Mouse (Mus musculus) brain, embryonic 14.5 days (tissue): ENCODE data around the gene Btf3.

ENCODE experiments used
- CTCF ChIP-seq: fragments of 200-500 bp; IDR thresholded peaks from 2 replicates; pipeline ENCODE4 v1.5.1; 2012; ENCODE audit warnings: inconsistent platforms, mild to moderate bottlenecking, moderate library complexity, borderline replicate concordance; ENCODE audit not compliant: insufficient read depth, insufficient read length; ENCODE audit errors: extremely low read depth
- POLR2A ChIP-seq: fragments of 200-500 bp; IDR thresholded peaks from 2 replicates; pipeline ENCODE4 v1.6.1; 2012; ENCODE audit warnings: mild to moderate bottlenecking, inconsistent platforms, borderline replicate concordance; ENCODE audit not compliant: poor library complexity, insufficient read depth, insufficient read length, severe bottlenecking; ENCODE audit errors: extremely low read depth

- TF ChIP-seq POLR2A (peak; percentile 68), CTCF (no peak)
Measured at GRCm38 (mm10) chr13:98262636-98263457, 54.0 kb downstream of the Btf3 start, which contains the start of the genes Utp15 and Ankra2.
